ENCODE assay signal across 10 mouse cellular contexts in genomic region chr1:54747785-54748420, GRCm38 (mm10).
A peak's percentile ranks its signal among the peaks of the same experiment; 100 is the strongest.
DNase-seq lines count a peak whose midpoint lies in the region; ATAC-seq and TF ChIP-seq lines count a peak whose summit lies in the region.
"Had no signal": no experiment of that assay in that cellular context is flagged by ENCODE, and none has a peak within 500 bp of the region (broad histone marks: within the 10 kb centered on the region; RNA-seq: fewer than 3 reads in every experiment).

No protein-coding gene starts in this region.

- TF ChIP-seq CTCF in lung, postnatal 0 days (IDR thresholded peaks at IDR 0.05): no peak

- peak; percentile 63 for TF ChIP-seq EP300 in lung, postnatal 0 days (IDR thresholded peaks at IDR 0.05)

- H3K27ac ChIP-seq in lung, postnatal 0 days (ENCODE audit: low read length): no peak overlapping the region
- H3K27ac ChIP-seq: forebrain, embryonic 15.5 days; limb, embryonic 13.5 days had no signal

- peaks cover 4% of the 10 kb centered on the region; the same call in 1 of the 2 replicates for H3K4me1 ChIP-seq in lung, postnatal 0 days (ENCODE audit: insufficient read depth, low read depth, low read length)
- H3K4me1 ChIP-seq: forebrain, embryonic 15.5 days; limb, embryonic 13.5 days had no signal

- H3K9ac ChIP-seq in lung, postnatal 0 days (replicated peaks; ENCODE audit: low read depth): no peak overlapping the region
- H3K9ac ChIP-seq: forebrain, embryonic 15.5 days; limb, embryonic 13.5 days had no signal

- no peak overlapping the region for H3K4me2 ChIP-seq in lung, postnatal 0 days (replicated peaks; ENCODE audit: low read depth, low read length)
- H3K4me2 ChIP-seq: forebrain, embryonic 15.5 days; limb, embryonic 13.5 days had no signal

- no peaks in the 10 kb centered on the region for H3K9me3 ChIP-seq in lung, postnatal 0 days (ENCODE audit: low read length)
- H3K9me3 ChIP-seq: forebrain, embryonic 15.5 days; limb, embryonic 13.5 days had no signal

- H3K36me3 ChIP-seq in lung, postnatal 0 days (ENCODE audit: insufficient read depth, low read length): 0 out of 2 replicates have a peak, but pooled peaks cover 5% of the 10 kb centered on the region
- H3K36me3 ChIP-seq: forebrain, embryonic 15.5 days had no signal

- WGBS in lung, postnatal 0 days: 16% methylated on average over 8 of the region's 8 CpGs

- peak; percentile 52 for ATAC-seq in lung, postnatal 0 days
- ATAC-seq in cerebellum, adult (ENCODE audit: insufficient number of reproducible peaks, low FRiP score, low TSS enrichment): no peak
- ATAC-seq: forebrain, embryonic 15.5 days had no signal

- H3K4me3 ChIP-seq in lung, postnatal 0 days (ENCODE audit: low read depth, low read length): no peak overlapping the region
- H3K4me3 ChIP-seq: forebrain, embryonic 15.5 days; limb, embryonic 13.5 days had no signal

- peak; percentile 24 for DNase-seq in adrenal gland, postnatal 14 days
- DNase-seq in adrenal gland, postnatal 25 days: no peak
- DNase-seq in CD4-positive, CD25-positive, alpha-beta regulatory T cell, adult 2 months (ENCODE audit: low read depth, low spot score): peak; percentile 66
- peak; percentile 67 to 70 for DNase-seq in heart, adult 9 months (ENCODE audit: low spot score in 2 of 2)
- peak; percentile 76 for DNase-seq in lung, postnatal 0 days (ENCODE audit: low spot score)
- no peak for DNase-seq in ovary, postnatal 10 days (ENCODE audit: low spot score)
- no peak for DNase-seq in c-Kit-positive CD71-positive TER-119-positive erythroid progenitor cells, embryonic 14.5 days (ENCODE audit: low spot score)

- H3K27me3 ChIP-seq in lung, postnatal 0 days (replicated peaks; ENCODE audit: insufficient read depth, low read length): no peaks in the 10 kb centered on the region
- H3K27me3 ChIP-seq: forebrain, embryonic 15.5 days; limb, embryonic 13.5 days had no signal

Comparison
In these comparisons a context has a peak if more than half of its experiments do, and no peak if none do; other contexts are left out.
1. DNase-seq: peak in adrenal gland, postnatal 14 days (single experiment), CD4-positive, CD25-positive, alpha-beta regulatory T cell, adult 2 months (single experiment), heart, adult 9 months (2 of 2) and lung, postnatal 0 days (single experiment); none in adrenal gland, postnatal 25 days (single experiment), ovary, postnatal 10 days (single experiment) and c-Kit-positive CD71-positive TER-119-positive erythroid progenitor cells, embryonic 14.5 days (single experiment).